Mouse (Mus musculus) gastrocnemius, postnatal 25 days (tissue): ENCODE results near the gene 2310003L06Rik. TPM values are rescaled to one million over a fixed set of nuclear protein-coding genes. Genes with fewer than 3 reads are reported as not detected.

Source experiments
- DNase-seq: peaks from one replicate; pipeline ENCODE4 v3.0.0; 2022
- long read RNA-seq, 2 experiments: library from polyadenylated mRNA; stranded (forward); transcript quantifications; one replicate each; pipeline ENCODE4 v2.0.0; 2021
- total RNA-seq, 2 experiments: library from RNA; stranded (reverse); gene quantifications; 1 replicate in 1 of 2; 2 replicates in 1 of 2; pipeline ENCODE4 v1.2.3; 2021

Gene 2310003L06Rik
- not detected for total RNA-seq
- long read RNA-seq, experiment 1: 0 reads
- long read RNA-seq, experiment 2: 0 reads

DNA sequence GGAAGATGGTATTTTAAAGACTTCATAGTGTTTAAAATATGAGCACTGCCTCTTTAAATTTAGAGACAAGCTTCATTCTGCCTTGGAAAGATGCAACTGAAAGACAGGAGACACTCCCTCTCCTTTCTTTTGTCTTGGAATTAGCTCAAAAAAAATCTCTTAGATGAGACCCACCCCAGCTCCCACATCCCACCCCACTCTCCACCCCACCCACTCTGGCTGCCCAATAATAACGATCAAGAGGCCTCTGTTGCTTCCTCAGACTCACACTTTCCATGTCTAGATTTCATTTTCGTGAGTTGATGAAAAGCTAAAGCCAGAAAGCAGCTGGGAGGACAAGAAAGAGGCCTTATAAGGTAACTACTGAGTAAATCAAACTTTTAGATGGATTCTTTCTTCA, at the start of gene 2310003L06Rik, which contains the start of gene Gm28434:
2310003L06Rik (plus strand) TSS at position 259 of the 400 bp plus-strand sequence.
Gm28434 (plus strand) TSS at position 317 of the 400 bp plus-strand sequence.
- DNase-seq: no peak

DNA sequence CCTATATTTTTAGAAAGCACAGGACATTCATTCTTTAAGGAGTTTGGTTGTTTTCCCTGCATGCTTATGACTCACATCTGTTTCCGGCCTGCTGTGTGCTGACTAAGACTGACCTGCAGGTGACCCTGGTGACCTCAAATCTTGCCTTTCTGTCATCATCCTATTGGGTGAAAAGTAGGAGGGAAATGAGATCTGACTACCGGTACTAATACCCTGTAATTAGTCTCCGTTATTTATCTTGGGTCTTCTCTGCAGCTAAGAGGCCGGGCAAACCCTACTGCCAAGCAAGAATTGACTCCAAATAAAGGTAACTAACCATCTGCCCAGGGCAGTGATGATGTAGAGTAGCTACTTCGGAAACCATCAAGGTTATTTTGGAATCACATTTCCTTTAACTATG, 43.9 kb upstream of the 2310003L06Rik start, which contains the start of gene Csn3:
Csn3 (plus strand) TSS at position 208 of the 400 bp plus-strand sequence.
- no peak for DNase-seq

DNA sequence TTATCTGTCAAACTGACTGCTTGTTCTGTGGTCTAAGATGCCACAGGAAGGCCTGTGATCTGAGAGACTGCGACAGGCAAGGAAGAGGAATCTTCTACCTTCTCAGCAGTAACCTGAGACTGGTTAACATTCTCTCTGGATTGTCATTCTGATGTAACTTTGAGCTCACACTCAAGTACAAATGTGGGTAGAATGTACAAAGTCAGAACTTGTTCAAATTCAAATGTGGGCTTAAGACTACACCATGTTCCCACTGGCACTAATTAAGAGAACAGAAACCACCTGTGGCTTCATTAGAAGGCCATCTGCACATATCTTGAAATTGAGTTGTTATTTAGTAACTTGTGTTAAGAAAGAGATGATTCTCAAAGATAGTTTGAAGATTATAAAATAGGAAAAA, 37.7 kb upstream of the 2310003L06Rik start:
- DNase-seq: no peak

DNA sequence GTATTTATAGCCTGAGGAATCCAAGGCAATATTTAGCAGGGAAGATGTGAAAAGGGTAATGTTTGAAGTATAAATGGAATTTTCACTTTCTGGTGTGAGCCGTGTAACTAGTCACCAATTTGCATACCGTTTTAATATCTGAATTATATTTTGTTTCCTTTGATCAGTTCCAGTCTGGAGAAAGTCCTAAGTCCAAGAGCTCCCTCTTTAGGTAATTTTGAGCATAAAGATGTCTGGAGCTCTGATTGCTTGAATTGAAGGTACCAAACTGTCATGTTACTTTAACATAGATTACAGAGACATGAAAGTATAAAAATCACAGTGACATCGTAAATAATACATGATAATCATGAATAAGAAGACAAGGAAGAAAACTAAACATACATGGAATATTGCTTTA, 28.5 kb upstream of the 2310003L06Rik start:
- no peak for DNase-seq

DNA sequence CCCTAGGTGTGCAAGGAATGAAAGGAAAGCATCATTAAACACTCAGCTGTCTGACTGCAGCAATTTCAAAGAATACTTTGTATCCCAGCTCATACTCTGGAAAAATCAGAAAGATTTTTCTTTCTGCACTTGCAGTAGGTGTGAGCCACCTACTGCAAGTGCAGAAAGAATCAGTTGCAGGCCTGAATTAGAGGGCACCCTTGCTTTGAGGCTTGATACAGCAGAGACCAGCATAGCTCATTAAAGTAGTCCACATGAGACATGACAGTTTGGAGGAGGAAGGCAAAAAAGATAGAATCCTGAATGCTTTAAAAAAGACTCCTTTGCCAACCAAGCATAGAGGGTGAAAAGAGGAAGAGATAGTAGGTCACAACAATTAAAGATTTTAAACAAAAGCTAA, 26.7 kb upstream of the 2310003L06Rik start:
- DNase-seq: no peak

DNA sequence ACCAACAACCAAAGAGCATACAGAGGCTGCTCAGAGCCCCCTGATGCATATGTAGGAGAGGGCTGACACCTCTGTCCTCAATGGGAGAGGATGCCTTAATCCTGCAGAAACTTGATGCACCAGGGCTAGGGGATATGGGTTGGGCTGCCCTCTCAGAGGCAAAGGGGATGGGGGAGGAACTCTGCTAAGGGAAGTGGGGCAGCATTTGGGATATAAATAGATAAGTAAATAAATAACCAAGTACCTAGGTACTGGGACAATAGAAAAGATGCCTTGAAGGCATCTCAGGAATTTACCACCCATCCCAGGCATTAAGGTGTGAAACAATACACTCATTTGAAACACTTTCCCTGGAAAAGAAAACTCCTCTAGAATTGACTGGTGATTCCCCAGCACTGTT, 17.4 kb upstream of the 2310003L06Rik start:
- DNase-seq: no peak

DNA sequence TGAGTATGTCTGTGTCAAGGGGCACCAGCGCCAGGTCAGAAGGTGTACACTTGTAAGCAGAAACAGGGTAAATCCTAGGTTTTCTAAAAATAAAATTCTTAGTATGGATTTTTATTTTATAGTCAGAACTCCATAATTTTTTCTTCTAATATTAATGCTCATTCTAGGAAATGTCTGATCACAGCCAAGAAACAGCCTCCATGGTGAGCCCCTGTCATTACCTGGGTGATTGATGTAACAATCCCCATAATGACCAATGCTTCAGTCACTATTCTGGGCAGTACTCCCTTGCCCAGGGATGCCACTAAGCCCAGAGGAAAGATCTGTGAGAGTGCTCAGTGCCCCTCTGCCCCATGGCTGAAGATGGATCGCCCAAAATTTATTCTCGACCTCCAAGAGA, 9.9 kb downstream of the 2310003L06Rik start, which contains the start of gene Cabs1:
Cabs1 (plus strand) TSS at position 301 of the 400 bp plus-strand sequence.
- DNase-seq: no peak

DNA sequence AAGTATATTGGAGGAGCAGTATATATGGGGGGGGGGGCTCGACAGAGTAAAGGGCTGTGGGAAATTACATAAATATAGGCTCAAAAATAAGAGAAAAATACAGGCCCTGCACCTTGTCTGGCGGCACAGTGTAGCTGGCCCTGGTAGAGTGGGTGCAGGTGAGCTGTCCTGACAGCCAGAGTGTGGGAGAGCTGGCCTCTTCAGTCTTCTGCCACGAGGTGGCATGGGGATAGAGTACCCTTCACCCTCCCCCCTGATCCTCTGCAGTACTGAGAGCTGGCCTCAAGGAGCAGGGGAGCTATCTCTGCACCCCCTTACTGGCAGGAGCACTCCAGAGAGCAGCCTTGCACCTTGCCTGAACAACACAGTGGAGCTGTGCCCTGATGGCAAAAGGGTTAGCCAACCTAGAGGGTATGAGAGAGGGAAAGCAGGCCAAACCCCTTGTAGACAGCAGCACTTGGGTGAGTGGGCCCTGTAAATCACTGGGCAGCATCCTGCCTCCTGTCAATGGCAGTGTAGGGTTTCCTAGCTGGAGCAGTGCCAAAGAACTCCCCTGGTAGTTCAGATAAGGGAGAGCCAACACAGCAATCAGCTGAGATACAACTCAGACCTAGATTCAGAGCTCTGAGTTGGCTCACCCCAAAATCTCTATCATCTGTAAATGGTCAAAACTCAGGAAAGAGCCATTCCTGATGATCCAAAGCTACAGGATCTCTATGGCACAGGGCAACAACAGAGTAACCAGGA, 13.4 kb downstream of the 2310003L06Rik start:
- no peak for DNase-seq

DNA sequence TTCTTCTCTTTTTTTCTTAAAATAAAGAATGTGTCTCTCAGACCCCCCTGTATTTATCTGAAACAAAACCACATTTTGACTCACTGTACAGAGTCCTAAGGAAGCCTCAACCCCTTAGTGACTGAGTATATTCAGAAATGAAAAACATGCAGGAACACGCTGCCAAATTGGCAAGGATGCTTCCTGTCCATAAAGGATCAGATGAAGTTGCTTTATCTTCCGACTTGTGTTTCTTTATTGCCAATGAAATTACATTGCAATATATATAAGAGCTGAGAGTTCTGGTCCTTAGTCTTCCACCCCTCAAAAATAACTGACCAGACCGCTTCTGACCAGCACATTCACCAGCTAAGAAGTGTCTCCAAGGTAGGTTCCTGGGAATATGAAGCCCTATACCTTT, 33.0 kb downstream of the 2310003L06Rik start, which contains the start of gene Smr3a:
Smr3a (plus strand) TSS at position 301 of the 400 bp plus-strand sequence.
- no peak for DNase-seq

DNA sequence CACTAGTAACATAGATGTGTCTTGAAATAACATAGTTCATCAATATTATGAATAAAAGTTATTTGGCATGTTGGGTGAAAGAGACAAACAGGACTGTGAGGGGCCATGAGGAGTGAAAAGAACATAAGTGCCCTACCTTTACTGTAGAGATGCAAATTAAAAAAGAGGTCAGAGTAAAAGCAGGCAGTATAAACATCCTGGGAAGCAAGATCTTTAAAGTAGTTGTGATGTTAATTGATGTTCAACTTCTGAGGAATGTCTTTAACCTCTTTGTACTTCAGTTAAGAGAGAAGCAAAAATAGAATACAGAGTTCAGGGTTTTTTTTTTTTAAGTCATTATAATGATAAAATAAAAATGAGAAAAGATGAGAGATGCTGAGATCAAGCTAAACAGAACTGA, 36.0 kb downstream of the 2310003L06Rik start:
- DNase-seq: no peak

Other genes with a start within 250 kb of the 2310003L06Rik start
- not detected for gene Csn1s2a, start 194.9 kb upstream of the 2310003L06Rik start, total RNA-seq
- gene Csn1s2b, start 161.4 kb upstream of the 2310003L06Rik start, total RNA-seq: not detected
- not detected for gene Prr27, start 143.8 kb upstream of the 2310003L06Rik start, total RNA-seq
- not detected for gene Odam, start 84.4 kb upstream of the 2310003L06Rik start, total RNA-seq
- not detected for gene Csn3, start 43.9 kb upstream of the 2310003L06Rik start, total RNA-seq
- gene Gm28434, start 58 bp downstream of the 2310003L06Rik start, total RNA-seq: not detected
- gene Cabs1, start 10.0 kb downstream of the 2310003L06Rik start, total RNA-seq: not detected
- not detected for gene Smr3a, start 33.1 kb downstream of the 2310003L06Rik start, total RNA-seq
- not detected for gene Smr2, start 117.1 kb downstream of the 2310003L06Rik start, total RNA-seq
- not detected for gene Gm11116, start 142.1 kb downstream of the 2310003L06Rik start, total RNA-seq
- gene Gm11115, start 184.6 kb downstream of the 2310003L06Rik start, total RNA-seq: not detected